Mouse (Mus musculus): ENCODE data around the gene Sorl1. TPM values are rescaled to one million over a fixed set of nuclear protein-coding genes. Genes with fewer than 3 reads are reported as not detected.

Gene Sorl1
- 6.6 and 9.3 TPM in 2 replicates for polyA plus RNA-seq (2014; fragmentation: Nextera tagmentation; extraction: Ambion mirVana)

DNA sequence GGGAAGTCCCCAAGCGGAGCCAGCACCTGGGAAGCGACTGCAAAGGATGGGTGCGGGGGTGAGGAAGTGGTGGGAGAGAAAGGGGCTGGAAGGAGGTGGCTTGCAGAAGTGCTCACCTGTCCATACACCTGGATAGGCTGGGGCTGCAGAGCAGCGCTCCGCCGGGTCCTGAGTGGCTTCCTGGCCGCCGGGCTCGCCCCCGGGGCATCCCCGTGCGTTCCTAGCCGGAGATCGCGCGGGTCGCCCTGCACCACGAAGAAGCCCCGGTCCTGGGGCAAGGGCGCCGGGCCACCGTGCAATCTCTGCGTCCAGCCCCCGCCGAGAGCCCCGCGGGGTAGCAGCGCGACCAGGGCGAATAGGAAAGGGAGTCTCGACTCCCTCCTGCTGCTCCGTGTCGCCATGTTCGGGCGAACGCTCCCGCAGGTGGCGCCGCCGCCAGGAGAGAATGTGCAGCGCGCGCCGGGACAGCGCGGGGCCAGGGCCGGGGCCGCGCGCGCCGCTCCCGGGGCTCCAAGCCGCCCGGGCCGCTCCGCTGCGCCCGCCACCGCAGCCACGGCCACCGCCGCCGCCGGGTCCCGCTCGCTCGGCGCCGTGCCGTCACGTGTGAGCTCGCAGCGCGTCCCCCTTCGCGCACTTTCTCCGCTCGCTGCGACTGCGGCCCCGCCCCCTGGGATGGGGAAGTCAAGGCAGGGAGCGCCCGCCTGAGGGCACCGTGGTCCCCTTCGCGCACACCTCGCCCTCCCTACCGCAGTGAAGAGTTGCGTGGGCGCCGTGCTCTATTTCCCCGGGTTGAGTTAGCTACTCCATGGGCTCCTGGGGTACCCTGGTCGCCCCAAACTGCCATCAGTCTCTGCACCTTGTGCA lies at the start of gene Sorl1:
Gene Sorl1, minus strand, starts transcription at position 585 of the 864 bp plus-strand sequence.
- 2% methylated on average over 14 of the region's 94 CpGs for WGBS
- peak within 1 kb of the TSS; percentile 79 for H3K4me3 ChIP-seq (ENCODE audit: low read depth, low read length)
- H3K9me3 ChIP-seq (ENCODE audit: control insufficient read depth, low read length): no peaks in the 10 kb centered on the region
- H3K4me2 ChIP-seq (ENCODE audit: low read depth, low read length): peak within 1 kb of the TSS; percentile 88
- DNase-seq (ENCODE audit: low spot score) (peak; percentile 73), ATAC-seq (ENCODE audit: low read depth) (peak; percentile 92)
- no peak within 1 kb of the TSS for H3K27ac ChIP-seq (replicated peaks; ENCODE audit: low read depth, low read length)
- H3K4me1 ChIP-seq (ENCODE audit: control insufficient read depth, insufficient read depth, low read length): peaks cover 16% of the 10 kb centered on the region; the same call in 1 of the 2 replicates
- H3K9ac ChIP-seq (ENCODE audit: low read depth, low read length): peak within 1 kb of the TSS; percentile 80
- no peaks in the 10 kb centered on the region for H3K27me3 ChIP-seq (replicated peaks; ENCODE audit: control insufficient read depth, insufficient read depth, low read length)
- no peaks in the 10 kb centered on the region for H3K36me3 ChIP-seq (ENCODE audit: control insufficient read depth, insufficient read depth, low read length)

GRCm38 (mm10) chr9:42173781-42174180 lies 49.7 kb upstream of the Sorl1 start:
- Histone ChIP-seq H3K27ac (replicated peaks; ENCODE audit: low read depth, low read length) (no peak overlapping the region), H3K27me3 (replicated peaks; ENCODE audit: control insufficient read depth, insufficient read depth, low read length) (no peaks in the 10 kb centered on the region), H3K36me3 (ENCODE audit: control insufficient read depth, insufficient read depth, low read length) (no peaks in the 10 kb centered on the region), H3K4me1 (ENCODE audit: control insufficient read depth, insufficient read depth, low read length) (no peaks in the 10 kb centered on the region), H3K9me3 (ENCODE audit: control insufficient read depth, low read length) (no peaks in the 10 kb centered on the region), H3K4me2 (ENCODE audit: low read depth, low read length) (no peak overlapping the region), H3K9ac (ENCODE audit: low read depth, low read length) (no peak overlapping the region), H3K4me3 (ENCODE audit: low read depth, low read length) (no peak overlapping the region)
- 77% methylated on average over 3 of the region's 3 CpGs for WGBS
- no peak for ATAC-seq (ENCODE audit: low read depth)
- DNase-seq (ENCODE audit: low spot score): no peak

- Histone ChIP-seq H3K36me3 (ENCODE audit: control insufficient read depth, insufficient read depth, low read length) (no peaks in the 10 kb centered on the region), H3K4me2 (ENCODE audit: low read depth, low read length) (no peak overlapping the region), H3K9me3 (ENCODE audit: control insufficient read depth, low read length) (no peaks in the 10 kb centered on the region), H3K4me3 (ENCODE audit: low read depth, low read length) (no peak overlapping the region), H3K4me1 (ENCODE audit: control insufficient read depth, insufficient read depth, low read length) (no peaks in the 10 kb centered on the region), H3K9ac (ENCODE audit: low read depth, low read length) (no peak overlapping the region), H3K27me3 (replicated peaks; ENCODE audit: control insufficient read depth, insufficient read depth, low read length) (no peaks in the 10 kb centered on the region), H3K27ac (replicated peaks; ENCODE audit: low read depth, low read length) (no peak overlapping the region)
- ATAC-seq (ENCODE audit: low read depth) (no peak), DNase-seq (ENCODE audit: low spot score) (no peak)
- WGBS: 79% methylated on average over 7 of the region's 8 CpGs
These were observed 45.4 kb upstream of the Sorl1 start for GRCm38 (mm10) chr9:42169491-42169890.

DNA sequence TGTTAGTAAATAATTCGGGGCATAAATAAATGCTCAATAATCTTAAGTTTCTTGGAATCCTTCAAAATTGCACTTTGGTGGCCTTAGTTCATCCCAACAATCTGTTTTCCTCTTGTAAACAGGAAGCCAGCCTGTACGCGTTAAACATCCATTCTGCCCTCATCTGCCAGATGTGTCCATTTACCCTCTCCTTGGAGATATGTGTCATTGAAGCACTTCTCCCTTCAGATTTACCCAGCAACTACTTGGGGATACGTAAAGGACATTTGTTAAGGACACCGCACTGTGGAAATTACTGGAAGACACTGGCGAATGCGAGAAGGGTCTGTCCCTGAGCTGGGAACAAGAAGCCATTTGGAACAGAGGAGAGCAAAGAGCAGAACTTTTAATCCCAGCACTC lies 44.9 kb upstream of the Sorl1 start:
- no peaks in the 10 kb centered on the region for H3K9me3 ChIP-seq (ENCODE audit: control insufficient read depth, low read length)
- H3K27me3 ChIP-seq (replicated peaks; ENCODE audit: control insufficient read depth, insufficient read depth, low read length): no peaks in the 10 kb centered on the region
- no peak for ATAC-seq (ENCODE audit: low read depth)
- H3K4me1 ChIP-seq (ENCODE audit: control insufficient read depth, insufficient read depth, low read length): no peaks in the 10 kb centered on the region
- H3K4me3 ChIP-seq (ENCODE audit: low read depth, low read length): no peak overlapping the region
- no peaks in the 10 kb centered on the region for H3K36me3 ChIP-seq (ENCODE audit: control insufficient read depth, insufficient read depth, low read length)
- DNase-seq (ENCODE audit: low spot score): no peak
- WGBS: 90% methylated on average over 7 of the region's 7 CpGs
- H3K4me2 ChIP-seq (ENCODE audit: low read depth, low read length): no peak overlapping the region
- H3K9ac ChIP-seq (ENCODE audit: low read depth, low read length): no peak overlapping the region
- H3K27ac ChIP-seq (replicated peaks; ENCODE audit: low read depth, low read length): no peak overlapping the region

DNA sequence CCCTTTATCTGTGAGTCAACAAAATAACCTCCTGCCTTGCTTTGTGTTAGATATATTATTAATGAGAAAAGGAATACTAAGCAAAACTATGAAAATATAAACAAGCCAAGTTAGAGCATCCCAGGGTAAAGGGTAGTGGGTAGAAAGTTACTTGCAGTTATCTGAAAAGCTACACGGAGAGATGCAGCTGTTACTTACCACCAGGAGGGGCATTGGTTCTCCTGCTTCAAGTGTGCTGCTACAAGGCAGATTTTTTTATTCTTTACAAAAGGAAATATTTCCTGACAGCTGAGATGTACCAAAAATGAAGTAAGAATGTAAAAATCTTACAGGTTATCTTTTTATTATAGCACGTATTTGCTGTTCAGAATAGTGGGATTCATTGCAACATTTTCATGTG lies 40.8 kb upstream of the Sorl1 start:
- ATAC-seq (ENCODE audit: low read depth) (no peak), DNase-seq (ENCODE audit: low spot score) (no peak)
- Histone ChIP-seq H3K4me3 (ENCODE audit: low read depth, low read length) (no peak overlapping the region), H3K4me2 (ENCODE audit: low read depth, low read length) (no peak overlapping the region), H3K9me3 (ENCODE audit: control insufficient read depth, low read length) (no peaks in the 10 kb centered on the region), H3K9ac (ENCODE audit: low read depth, low read length) (no peak overlapping the region), H3K27me3 (replicated peaks; ENCODE audit: control insufficient read depth, insufficient read depth, low read length) (no peaks in the 10 kb centered on the region), H3K27ac (replicated peaks; ENCODE audit: low read depth, low read length) (no peak overlapping the region), H3K36me3 (ENCODE audit: control insufficient read depth, insufficient read depth, low read length) (no peaks in the 10 kb centered on the region), H3K4me1 (ENCODE audit: control insufficient read depth, insufficient read depth, low read length) (no peaks in the 10 kb centered on the region)
- 77% methylated on average over 2 of the region's 2 CpGs for WGBS

GRCm38 (mm10) chr9:42163011-42163410 lies 38.9 kb upstream of the Sorl1 start:
- H3K9ac ChIP-seq (ENCODE audit: low read depth, low read length): no peak overlapping the region
- H3K4me2 ChIP-seq (ENCODE audit: low read depth, low read length): no peak overlapping the region
- no peak for ATAC-seq (ENCODE audit: low read depth)
- no peaks in the 10 kb centered on the region for H3K9me3 ChIP-seq (ENCODE audit: control insufficient read depth, low read length)
- 82% methylated on average over 4 of the region's 4 CpGs for WGBS
- H3K36me3 ChIP-seq (ENCODE audit: control insufficient read depth, insufficient read depth, low read length): no peaks in the 10 kb centered on the region
- H3K27ac ChIP-seq (replicated peaks; ENCODE audit: low read depth, low read length): no peak overlapping the region
- no peak for DNase-seq (ENCODE audit: low spot score)
- no peaks in the 10 kb centered on the region for H3K4me1 ChIP-seq (ENCODE audit: control insufficient read depth, insufficient read depth, low read length)
- H3K4me3 ChIP-seq (ENCODE audit: low read depth, low read length): no peak overlapping the region
- H3K27me3 ChIP-seq (replicated peaks; ENCODE audit: control insufficient read depth, insufficient read depth, low read length): no peaks in the 10 kb centered on the region

DNA sequence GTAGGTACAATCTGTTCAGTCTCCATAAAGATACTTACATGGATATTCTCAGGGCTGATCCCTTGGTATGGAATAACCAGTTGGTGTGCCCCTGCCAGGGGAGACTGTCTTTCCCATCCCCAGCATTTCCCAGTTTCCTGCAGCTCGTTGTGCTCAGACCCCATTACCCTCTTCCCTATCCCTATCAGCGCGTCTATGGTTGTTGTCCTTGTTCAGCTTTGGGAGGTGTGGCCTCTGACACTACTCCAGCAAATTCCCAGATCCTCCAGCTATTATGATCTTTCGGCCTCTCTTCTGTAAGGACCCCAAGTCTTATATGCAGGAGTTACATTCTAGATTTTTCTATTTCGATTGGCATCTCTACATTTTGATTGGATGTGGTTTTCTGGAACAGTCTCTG lies 35.3 kb upstream of the Sorl1 start:
- no peak overlapping the region for H3K27ac ChIP-seq (replicated peaks; ENCODE audit: low read depth, low read length)
- no peaks in the 10 kb centered on the region for H3K27me3 ChIP-seq (replicated peaks; ENCODE audit: control insufficient read depth, insufficient read depth, low read length)
- no peaks in the 10 kb centered on the region for H3K4me1 ChIP-seq (ENCODE audit: control insufficient read depth, insufficient read depth, low read length)
- H3K9me3 ChIP-seq (ENCODE audit: control insufficient read depth, low read length): no peaks in the 10 kb centered on the region
- no peak for ATAC-seq (ENCODE audit: low read depth)
- H3K9ac ChIP-seq (ENCODE audit: low read depth, low read length): no peak overlapping the region
- no peak overlapping the region for H3K4me3 ChIP-seq (ENCODE audit: low read depth, low read length)
- DNase-seq (ENCODE audit: low spot score): no peak
- H3K4me2 ChIP-seq (ENCODE audit: low read depth, low read length): no peak overlapping the region
- 65% methylated on average over 5 of the region's 5 CpGs for WGBS
- no peaks in the 10 kb centered on the region for H3K36me3 ChIP-seq (ENCODE audit: control insufficient read depth, insufficient read depth, low read length)

DNA sequence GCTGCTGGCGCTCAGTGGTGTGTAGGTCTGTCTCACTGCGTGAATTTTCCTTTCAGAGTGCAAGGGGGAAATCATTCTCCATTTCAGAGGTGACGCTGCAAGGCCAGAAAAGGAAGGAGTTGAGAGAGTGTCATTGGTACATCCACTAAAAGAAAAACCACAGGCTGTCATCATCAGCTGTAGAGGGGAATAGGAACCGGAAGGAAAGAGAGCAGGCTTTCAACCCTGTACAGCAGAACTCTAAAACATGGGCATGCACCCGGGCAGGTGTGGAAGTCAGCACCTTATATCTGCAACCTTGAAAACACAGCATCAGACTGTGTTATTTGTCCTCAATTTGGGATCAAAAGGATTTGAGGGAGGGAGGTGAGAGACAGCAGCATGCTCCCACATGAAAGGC lies 34.6 kb upstream of the Sorl1 start:
- Histone ChIP-seq H3K27me3 (replicated peaks; ENCODE audit: control insufficient read depth, insufficient read depth, low read length) (no peaks in the 10 kb centered on the region), H3K9me3 (ENCODE audit: control insufficient read depth, low read length) (no peaks in the 10 kb centered on the region), H3K27ac (replicated peaks; ENCODE audit: low read depth, low read length) (no peak overlapping the region), H3K4me1 (ENCODE audit: control insufficient read depth, insufficient read depth, low read length) (no peaks in the 10 kb centered on the region), H3K9ac (ENCODE audit: low read depth, low read length) (no peak overlapping the region), H3K36me3 (ENCODE audit: control insufficient read depth, insufficient read depth, low read length) (no peaks in the 10 kb centered on the region), H3K4me2 (ENCODE audit: low read depth, low read length) (no peak overlapping the region), H3K4me3 (ENCODE audit: low read depth, low read length) (no peak overlapping the region)
- 63% methylated on average over 5 of the region's 5 CpGs for WGBS
- no peak for ATAC-seq (ENCODE audit: low read depth)
- DNase-seq (ENCODE audit: low spot score): no peak

GRCm38 (mm10) chr9:42157981-42158380 lies 33.9 kb upstream of the Sorl1 start:
- no peaks in the 10 kb centered on the region for H3K4me1 ChIP-seq (ENCODE audit: control insufficient read depth, insufficient read depth, low read length)
- no peak overlapping the region for H3K9ac ChIP-seq (ENCODE audit: low read depth, low read length)
- DNase-seq (ENCODE audit: low spot score) (no peak), ATAC-seq (ENCODE audit: low read depth) (no peak)
- no peaks in the 10 kb centered on the region for H3K9me3 ChIP-seq (ENCODE audit: control insufficient read depth, low read length)
- H3K4me3 ChIP-seq (ENCODE audit: low read depth, low read length): no peak overlapping the region
- no peaks in the 10 kb centered on the region for H3K27me3 ChIP-seq (replicated peaks; ENCODE audit: control insufficient read depth, insufficient read depth, low read length)
- H3K4me2 ChIP-seq (ENCODE audit: low read depth, low read length): no peak overlapping the region
- WGBS: 83% methylated on average over 5 of the region's 5 CpGs
- no peaks in the 10 kb centered on the region for H3K36me3 ChIP-seq (ENCODE audit: control insufficient read depth, insufficient read depth, low read length)
- H3K27ac ChIP-seq (replicated peaks; ENCODE audit: low read depth, low read length): no peak overlapping the region
